8 mouse cellular contexts compared by ENCODE assay signal in genomic region chr12:71139258-71139828, GRCm38 (mm10). TPM values are rescaled to one million over a fixed set of nuclear protein-coding genes. Genes with fewer than 3 reads are reported as not detected.
DNase-seq lines count a peak whose midpoint lies in the region; ATAC-seq and TF ChIP-seq lines count a peak whose summit lies in the region.
"Had no signal": no experiment of that assay in that cellular context is flagged by ENCODE, and none has a peak within 500 bp of the region (broad histone marks: within the 10 kb centered on the region; RNA-seq: fewer than 3 reads in every experiment).

No protein-coding gene starts in this region.

- peaks cover 44% of the 10 kb centered on the region for H3K36me3 ChIP-seq in lung, embryonic 14.5 days (ENCODE audit: insufficient read depth)
- H3K36me3 ChIP-seq in hindbrain, embryonic 12.5 days: peaks cover 39% of the 10 kb centered on the region
- H3K36me3 ChIP-seq in neural tube, embryonic 15.5 days: peaks cover 42% of the 10 kb centered on the region

- no peak overlapping the region for H3K9ac ChIP-seq in lung, embryonic 14.5 days
- no peak overlapping the region for H3K9ac ChIP-seq in hindbrain, embryonic 12.5 days
- no peak overlapping the region for H3K9ac ChIP-seq in neural tube, embryonic 15.5 days (replicated peaks)

- H3K27ac ChIP-seq in lung, embryonic 14.5 days (ENCODE audit: low read depth): no peak overlapping the region
- no peak overlapping the region for H3K27ac ChIP-seq in hindbrain, embryonic 12.5 days
- no peak overlapping the region for H3K27ac ChIP-seq in neural tube, embryonic 15.5 days (replicated peaks)

- H3K27me3 ChIP-seq in lung, embryonic 14.5 days (ENCODE audit: insufficient read depth, low read length): no peaks in the 10 kb centered on the region
- no peaks in the 10 kb centered on the region for H3K27me3 ChIP-seq in hindbrain, embryonic 12.5 days
- H3K27me3 ChIP-seq in neural tube, embryonic 15.5 days (replicated peaks): no peaks in the 10 kb centered on the region

- TF ChIP-seq CTCF in lung, embryonic 14.5 days (IDR thresholded peaks at IDR 0.05; ENCODE audit: low read depth): peak; percentile 32
- no peak for TF ChIP-seq CTCF in lung, adult 2 months (IDR thresholded peaks at IDR 0.05; ENCODE audit: insufficient read depth, low read length)

- no peaks in the 10 kb centered on the region for H3K4me1 ChIP-seq in lung, embryonic 14.5 days (ENCODE audit: insufficient read depth)
- H3K4me1 ChIP-seq in lung, adult 2 months (ENCODE audit: control insufficient read depth, insufficient read depth, low read length): peaks cover 6% of the 10 kb centered on the region; the same call in 1 of the 2 replicates
- peaks cover 23% of the 10 kb centered on the region for H3K4me1 ChIP-seq in hindbrain, embryonic 12.5 days
- peaks cover 39% of the 10 kb centered on the region for H3K4me1 ChIP-seq in neural tube, embryonic 15.5 days

- ATAC-seq in lung, embryonic 14.5 days (ENCODE audit: insufficient read depth): no peak
- ATAC-seq in hindbrain, embryonic 12.5 days (ENCODE audit: low FRiP score): no peak
- no peak for ATAC-seq in neural tube, embryonic 15.5 days (ENCODE audit: low FRiP score)

- no peak for DNase-seq in lung, embryonic 14.5 days
- no peak for DNase-seq in lung, adult 2 months
- peak; percentile 24 for DNase-seq in R1 (ENCODE audit: low read depth, low spot score)
- DNase-seq in right cerebral cortex, postnatal 14 days: no peak
- DNase-seq in urinary bladder, adult 2 months (ENCODE audit: low spot score): no peak
- DNase-seq: adrenal gland, adult 8-10 months had no signal

- WGBS in lung, embryonic 14.5 days: 78% methylated on average over 5 of the region's 5 CpGs
- 76% methylated on average over 5 of the region's 5 CpGs for WGBS in lung, adult 2 months
- WGBS in hindbrain, embryonic 12.5 days: 80% methylated on average over 5 of the region's 5 CpGs
- WGBS in neural tube, embryonic 15.5 days: 77% methylated on average over 5 of the region's 5 CpGs

- no peak for TF ChIP-seq POLR2A in lung, adult 2 months (IDR thresholded peaks at IDR 0.05; ENCODE audit: borderline replicate concordance, extremely low read depth, low read depth, low read length)

- peak overlapping the region; percentile 78; the same call in 1 of the 2 replicates for H3K4me2 ChIP-seq in lung, embryonic 14.5 days
- peak overlapping the region; percentile 90; the same call in 1 of the 2 replicates for H3K4me2 ChIP-seq in hindbrain, embryonic 12.5 days (replicated peaks)
- H3K4me2 ChIP-seq in neural tube, embryonic 15.5 days: peak overlapping the region; percentile 86; the same call in 1 of the 2 replicates

- H3K4me3 ChIP-seq in lung, embryonic 14.5 days (ENCODE audit: low read depth, low read length): no peak overlapping the region
- no peak overlapping the region for H3K4me3 ChIP-seq in lung, adult 2 months (replicated peaks; ENCODE audit: extremely low read depth, low read depth, low read length)
- H3K4me3 ChIP-seq in hindbrain, embryonic 12.5 days: no peak overlapping the region
- H3K4me3 ChIP-seq in neural tube, embryonic 15.5 days (replicated peaks): no peak overlapping the region

- H3K9me3 ChIP-seq in lung, embryonic 14.5 days (ENCODE audit: low read depth, low read length): no peaks in the 10 kb centered on the region
- H3K9me3 ChIP-seq in hindbrain, embryonic 12.5 days (replicated peaks): no peaks in the 10 kb centered on the region
- H3K9me3 ChIP-seq in neural tube, embryonic 15.5 days (replicated peaks): no peaks in the 10 kb centered on the region

RNA-seq across cellular contexts. Expression of gene 2700049A03Rik, which starts 2.7 kb away (rescaled TPM):
- polyA plus RNA-seq in lung, embryonic 14.5 days (2014; fragmentation: Nextera tagmentation; extraction: Ambion mirVana): 13.6 and 15.2 TPM in 2 replicates
- 1.9 and 2.3 TPM in 2 replicates for polyA plus RNA-seq in lung, adult 2 months (2012; rRNA removed)
- 17.9 and 18.6 TPM in 2 replicates for polyA plus RNA-seq in hindbrain, embryonic 12.5 days (2016; fragmentation: Nextera tagmentation; extraction: Ambion mirVana)
- 12.1 and 12.8 TPM in 2 replicates for polyA plus RNA-seq in neural tube, embryonic 15.5 days (2015; fragmentation: Nextera tagmentation; extraction: Ambion mirVana)
- polyA plus RNA-seq in urinary bladder, adult 2 months (2012; rRNA removed): 4.7 and 5.1 TPM in 2 replicates

RNA-seq across cellular contexts. Expression of gene Timm9, which starts 2.9 kb away (rescaled TPM):
- 80.2 and 84.8 TPM in 2 replicates for polyA plus RNA-seq in lung, embryonic 14.5 days (2014; fragmentation: Nextera tagmentation; extraction: Ambion mirVana)
- 6.2 and 7.9 TPM in 2 replicates for polyA plus RNA-seq in lung, adult 2 months (2012; rRNA removed)
- 64.6 and 72.8 TPM in 2 replicates for polyA plus RNA-seq in hindbrain, embryonic 12.5 days (2016; fragmentation: Nextera tagmentation; extraction: Ambion mirVana)
- polyA plus RNA-seq in neural tube, embryonic 15.5 days (2015; fragmentation: Nextera tagmentation; extraction: Ambion mirVana): 124 and 133 TPM in 2 replicates
- 29.6 and 35.3 TPM in 2 replicates for polyA plus RNA-seq in urinary bladder, adult 2 months (2012; rRNA removed)

RNA-seq across cellular contexts. Expression of gene Tomm20l, which starts 28.1 kb away (rescaled TPM):
- polyA plus RNA-seq in lung, embryonic 14.5 days (2014; fragmentation: Nextera tagmentation; extraction: Ambion mirVana): 0.37 TPM in 1 of 2 replicates, not detected in the other
- not detected in 2 replicates for polyA plus RNA-seq in lung, adult 2 months (2012; rRNA removed)
- polyA plus RNA-seq in hindbrain, embryonic 12.5 days (2016; fragmentation: Nextera tagmentation; extraction: Ambion mirVana): not detected in 2 replicates
- polyA plus RNA-seq in neural tube, embryonic 15.5 days (2015; fragmentation: Nextera tagmentation; extraction: Ambion mirVana): 0.31 TPM in 1 of 2 replicates, not detected in the other
- not detected in 2 replicates for polyA plus RNA-seq in urinary bladder, adult 2 months (2012; rRNA removed)
